ENCODE assay signal across 10 mouse cellular contexts in genomic region chr17:55477361-55477760, GRCm38 (mm10). TPM values are rescaled to one million over a fixed set of nuclear protein-coding genes. Genes with fewer than 3 reads are reported as not detected.
DNase-seq lines count a peak whose midpoint lies in the region; ATAC-seq and TF ChIP-seq lines count a peak whose summit lies in the region.
"Had no signal": no experiment of that assay in that cellular context is flagged by ENCODE, and none has a peak within 500 bp of the region (broad histone marks: within the 10 kb centered on the region; RNA-seq: fewer than 3 reads in every experiment).

No protein-coding gene starts in this region.

- DNase-seq in frontal cortex, postnatal 25 days (ENCODE audit: low spot score in 2 of 2) = no peak
- no peak for DNase-seq in heart, adult 11 months
- no peak for DNase-seq in kidney, adult 11 months
- DNase-seq: kidney, adult 18-20 months had no signal

- ATAC-seq in frontal cortex, adult (ENCODE audit: low TSS enrichment) = peak; percentile 75
- ATAC-seq in forebrain, embryonic 12.5 days (ENCODE audit: low FRiP score) = peak; percentile 70; the same call in 1 of the 2 replicates
- ATAC-seq in midbrain, embryonic 15.5 days (replicated peaks) = peak; percentile 57
- ATAC-seq in activated CD4-positive, CD25-positive, alpha-beta regulatory T cell, adult 4 months = no peak

- H3K9me3 ChIP-seq in E14TG2a.4 (ENCODE audit: low read length) = no peaks in the 10 kb centered on the region; the same call in 1 of the 2 replicates
- no peaks in the 10 kb centered on the region for H3K9me3 ChIP-seq in forebrain, embryonic 12.5 days
- H3K9me3 ChIP-seq in midbrain, embryonic 15.5 days = no peaks in the 10 kb centered on the region

- no peak overlapping the region for H3K9ac ChIP-seq in forebrain, embryonic 12.5 days
- H3K9ac ChIP-seq in midbrain, embryonic 15.5 days = no peak overlapping the region

- no peak overlapping the region for H3K27ac ChIP-seq in forebrain, embryonic 12.5 days
- H3K27ac ChIP-seq in midbrain, embryonic 15.5 days = no peak overlapping the region
- H3K27ac ChIP-seq: macrophage had no signal

- peaks cover 13% of the 10 kb centered on the region for H3K27me3 ChIP-seq in E14TG2a.4 (ENCODE audit: insufficient read depth, low read length)
- no peaks in the 10 kb centered on the region for H3K27me3 ChIP-seq in forebrain, embryonic 12.5 days
- no peaks in the 10 kb centered on the region for H3K27me3 ChIP-seq in midbrain, embryonic 15.5 days (replicated peaks)

- H3K4me1 ChIP-seq in E14TG2a.4 (replicated peaks; ENCODE audit: low read depth, low read length) = peaks cover 7% of the 10 kb centered on the region
- H3K4me1 ChIP-seq in forebrain, embryonic 12.5 days = no peaks in the 10 kb centered on the region
- peaks cover 3% of the 10 kb centered on the region; the same call in 1 of the 2 replicates for H3K4me1 ChIP-seq in midbrain, embryonic 15.5 days

- TF ChIP-seq CTCF in E14TG2a.4 (conservative IDR thresholded peaks at IDR 0.05; ENCODE audit: low read length) = peak; percentile 35

- H3K36me3 ChIP-seq in E14TG2a.4 (ENCODE audit: insufficient read depth, low read length) = no peaks in the 10 kb centered on the region
- peaks cover 1% of the 10 kb centered on the region; the same call in 1 of the 2 replicates for H3K36me3 ChIP-seq in forebrain, embryonic 12.5 days (replicated peaks)
- peaks cover under 1% of the 10 kb centered on the region for H3K36me3 ChIP-seq in midbrain, embryonic 15.5 days (replicated peaks)

- H3K4me2 ChIP-seq in forebrain, embryonic 12.5 days = no peak overlapping the region
- H3K4me2 ChIP-seq in midbrain, embryonic 15.5 days = no peak overlapping the region

- no peak overlapping the region for H3K4me3 ChIP-seq in E14TG2a.4 (replicated peaks; ENCODE audit: low read length)
- H3K4me3 ChIP-seq in forebrain, embryonic 12.5 days (replicated peaks) = no peak overlapping the region
- H3K4me3 ChIP-seq in midbrain, embryonic 15.5 days = no peak overlapping the region

RNA-seq across cellular contexts. Expression of gene St6gal2, which starts 32.2 kb away (rescaled TPM):
- 12.0 and 13.3 TPM in 2 replicates for polyA plus RNA-seq in forebrain, embryonic 12.5 days (2016; fragmentation: Nextera tagmentation; extraction: Ambion mirVana)
- 36.6 and 40.8 TPM in 2 replicates for polyA plus RNA-seq in midbrain, embryonic 15.5 days (2015; fragmentation: Nextera tagmentation; extraction: Ambion mirVana)
- polyA plus RNA-seq in activated CD4-positive, CD25-positive, alpha-beta regulatory T cell, adult 4 months (2017; shearing (Covaris generic)) = not detected
- polyA plus RNA-seq: macrophage had no signal

Comparison
In these comparisons a context has a peak if more than half of its experiments do, and no peak if none do; other contexts are left out.
1. RNA of gene St6gal2, which starts 32.2 kb away (polyA plus RNA-seq): 36.6 to 40.8 TPM in midbrain, embryonic 15.5 days and 12.0 to 13.3 TPM in forebrain, embryonic 12.5 days; not detected in activated CD4-positive, CD25-positive, alpha-beta regulatory T cell, adult 4 months; every median in the first group is over 10 times any median in the second.